Mouse (Mus musculus): Measurements from ENCODE around the gene Dennd1b. TPM values are rescaled to one million over a fixed set of nuclear protein-coding genes. Genes with fewer than 3 reads are reported as not detected.
A peak's percentile ranks its signal among the peaks of the same experiment; 100 is the strongest.

Dennd1b gene
- total and polyA plus RNA-seq, 3 experiments, result 6.4 to 23.7 (median 22.3) TPM

GRCm38 (mm10) chr1:139075671-139076070, 112.4 kb downstream of the Dennd1b start:
- H3K79me2 ChIP-seq (replicated peaks; ENCODE audit: control insufficient read depth, insufficient read depth, low read length), result no peaks in the 10 kb centered on the region
- intact Hi-C loops (cut with DNase I), result no loop called here
- H3K4me3 ChIP-seq, result no peak overlapping the region
- no peak overlapping the region for H3K9ac ChIP-seq (ENCODE audit: low read depth, low read length)
- H3K27me3 ChIP-seq (ENCODE audit: control insufficient read depth, insufficient read depth, low read length), result no peaks in the 10 kb centered on the region
- 55% methylated on average over 2 of the region's 2 CpGs for WGBS
- H3K27ac ChIP-seq, result no peak overlapping the region
- DNase-seq, result no peak
- no peak for TF ChIP-seq POLR2A (IDR thresholded peaks at IDR 0.05; ENCODE audit: insufficient read depth, low read depth, low read length)
- no peak for TF ChIP-seq CTCF (IDR thresholded peaks at IDR 0.05)
- no peak for TF ChIP-seq EP300 (IDR thresholded peaks at IDR 0.05; ENCODE audit: insufficient read depth, low read depth, low read length)
- H3K4me1 ChIP-seq (ENCODE audit: control insufficient read depth, insufficient read depth, low read length), result peaks cover 3% of the 10 kb centered on the region
- no peaks in the 10 kb centered on the region for H3K36me3 ChIP-seq (ENCODE audit: control insufficient read depth, insufficient read depth, low read length)

- intact Hi-C loops (cut with DNase I), result no loop called here
- no peak for DNase-seq
- no peaks in the 10 kb centered on the region for H3K36me3 ChIP-seq (ENCODE audit: control insufficient read depth, insufficient read depth, low read length)
- no peak overlapping the region for H3K9ac ChIP-seq (ENCODE audit: low read depth, low read length)
- TF ChIP-seq CTCF (IDR thresholded peaks at IDR 0.05), result no peak
- TF ChIP-seq EP300 (IDR thresholded peaks at IDR 0.05; ENCODE audit: insufficient read depth, low read depth, low read length), result no peak
- no peak for TF ChIP-seq POLR2A (IDR thresholded peaks at IDR 0.05; ENCODE audit: insufficient read depth, low read depth, low read length)
- H3K4me1 ChIP-seq (ENCODE audit: control insufficient read depth, insufficient read depth, low read length), result peaks cover 3% of the 10 kb centered on the region
- no peak overlapping the region for H3K27ac ChIP-seq
- 83% methylated on average over 1 of the region's 1 CpGs for WGBS
- H3K4me3 ChIP-seq, result no peak overlapping the region
- H3K27me3 ChIP-seq (ENCODE audit: control insufficient read depth, insufficient read depth, low read length), result no peaks in the 10 kb centered on the region
- no peaks in the 10 kb centered on the region for H3K79me2 ChIP-seq (replicated peaks; ENCODE audit: control insufficient read depth, insufficient read depth, low read length)
These were observed 114.8 kb downstream of the Dennd1b start for GRCm38 (mm10) chr1:139077989-139078388.

GRCm38 (mm10) chr1:139079000-139079399, 115.8 kb downstream of the Dennd1b start:
- WGBS, result 59% methylated on average over 8 of the region's 8 CpGs
- DNase-seq, result peak in 1 of 2 experiments; percentile 28
- no peaks in the 10 kb centered on the region for H3K36me3 ChIP-seq (ENCODE audit: control insufficient read depth, insufficient read depth, low read length)
- no peak overlapping the region for H3K4me3 ChIP-seq
- peaks cover 3% of the 10 kb centered on the region for H3K4me1 ChIP-seq (ENCODE audit: control insufficient read depth, insufficient read depth, low read length)
- H3K27me3 ChIP-seq (ENCODE audit: control insufficient read depth, insufficient read depth, low read length), result no peaks in the 10 kb centered on the region
- no peak for TF ChIP-seq POLR2A (IDR thresholded peaks at IDR 0.05; ENCODE audit: insufficient read depth, low read depth, low read length)
- TF ChIP-seq CTCF (IDR thresholded peaks at IDR 0.05), result no peak
- no peak for TF ChIP-seq EP300 (IDR thresholded peaks at IDR 0.05; ENCODE audit: insufficient read depth, low read depth, low read length)
- no peak overlapping the region for H3K27ac ChIP-seq
- no peak overlapping the region for H3K9ac ChIP-seq (ENCODE audit: low read depth, low read length)
- intact Hi-C loops (cut with DNase I), result no loop called here
- H3K79me2 ChIP-seq (replicated peaks; ENCODE audit: control insufficient read depth, insufficient read depth, low read length), result no peaks in the 10 kb centered on the region

- no peaks in the 10 kb centered on the region for H3K79me2 ChIP-seq (replicated peaks; ENCODE audit: control insufficient read depth, insufficient read depth, low read length)
- intact Hi-C loops (cut with DNase I), result no loop called here
- WGBS, result 66% methylated on average over 6 of the region's 6 CpGs
- no peaks in the 10 kb centered on the region for H3K27me3 ChIP-seq (ENCODE audit: control insufficient read depth, insufficient read depth, low read length)
- H3K4me1 ChIP-seq (ENCODE audit: control insufficient read depth, insufficient read depth, low read length), result peaks cover 3% of the 10 kb centered on the region
- no peak overlapping the region for H3K4me3 ChIP-seq
- no peak for DNase-seq
- H3K27ac ChIP-seq, result no peak overlapping the region
- TF ChIP-seq EP300 (IDR thresholded peaks at IDR 0.05; ENCODE audit: insufficient read depth, low read depth, low read length) (no peak), CTCF (IDR thresholded peaks at IDR 0.05) (peak; percentile 58), POLR2A (IDR thresholded peaks at IDR 0.05; ENCODE audit: insufficient read depth, low read depth, low read length) (no peak)
- H3K9ac ChIP-seq (ENCODE audit: low read depth, low read length), result no peak overlapping the region
- no peaks in the 10 kb centered on the region for H3K36me3 ChIP-seq (ENCODE audit: control insufficient read depth, insufficient read depth, low read length)
These were observed 116.3 kb downstream of the Dennd1b start for GRCm38 (mm10) chr1:139079523-139079922.

GRCm38 (mm10) chr1:139080517-139081386, 117.5 kb downstream of the Dennd1b start:
- no peaks in the 10 kb centered on the region for H3K79me2 ChIP-seq (replicated peaks; ENCODE audit: control insufficient read depth, insufficient read depth, low read length)
- H3K27ac ChIP-seq, result no peak overlapping the region
- H3K9ac ChIP-seq (ENCODE audit: low read depth, low read length), result no peak overlapping the region
- TF ChIP-seq CTCF (IDR thresholded peaks at IDR 0.05) (no peak), EP300 (IDR thresholded peaks at IDR 0.05; ENCODE audit: insufficient read depth, low read depth, low read length) (no peak), POLR2A (IDR thresholded peaks at IDR 0.05; ENCODE audit: insufficient read depth, low read depth, low read length) (no peak)
- H3K27me3 ChIP-seq (ENCODE audit: control insufficient read depth, insufficient read depth, low read length), result no peaks in the 10 kb centered on the region
- H3K4me3 ChIP-seq, result no peak overlapping the region
- WGBS, result 66% methylated on average over 16 of the region's 16 CpGs
- no peaks in the 10 kb centered on the region for H3K36me3 ChIP-seq (ENCODE audit: control insufficient read depth, insufficient read depth, low read length)
- peak; percentile 37 to 45 for DNase-seq
- peaks cover 3% of the 10 kb centered on the region for H3K4me1 ChIP-seq (ENCODE audit: control insufficient read depth, insufficient read depth, low read length)
- intact Hi-C loops (cut with DNase I), result loop anchor here (5.0 kb wide), 3 partner anchors 77 to 183 kb away; partner anchors contain the start of gene Dennd1b

- Histone ChIP-seq H3K4me3 (no peak overlapping the region), H3K27ac (no peak overlapping the region), H3K79me2 (replicated peaks; ENCODE audit: control insufficient read depth, insufficient read depth, low read length) (no peaks in the 10 kb centered on the region), H3K9ac (ENCODE audit: low read depth, low read length) (no peak overlapping the region), H3K36me3 (ENCODE audit: control insufficient read depth, insufficient read depth, low read length) (no peaks in the 10 kb centered on the region), H3K4me1 (ENCODE audit: control insufficient read depth, insufficient read depth, low read length) (peaks cover 2% of the 10 kb centered on the region), H3K27me3 (ENCODE audit: control insufficient read depth, insufficient read depth, low read length) (no peaks in the 10 kb centered on the region)
- no peak for DNase-seq
- intact Hi-C loops (cut with DNase I), result loop anchor here (2.0 to 5.0 kb wide), 4 partner anchors 74 to 247 kb away; partner anchors contain the start of gene Dennd1b
- 63% methylated on average over 2 of the region's 2 CpGs for WGBS
- TF ChIP-seq CTCF (IDR thresholded peaks at IDR 0.05) (peak; percentile 69), EP300 (IDR thresholded peaks at IDR 0.05; ENCODE audit: insufficient read depth, low read depth, low read length) (no peak), POLR2A (IDR thresholded peaks at IDR 0.05; ENCODE audit: insufficient read depth, low read depth, low read length) (no peak)
These were observed 120.1 kb downstream of the Dennd1b start for GRCm38 (mm10) chr1:139083382-139083781.
